Mouse (Mus musculus): Measurements from ENCODE around the gene Mapk8.
"Not testable (repeated sequence)": the region's sequence is repeated elsewhere in the genome, so short reads cannot be mapped to it uniquely, and the experiment has no call there.

DNA sequence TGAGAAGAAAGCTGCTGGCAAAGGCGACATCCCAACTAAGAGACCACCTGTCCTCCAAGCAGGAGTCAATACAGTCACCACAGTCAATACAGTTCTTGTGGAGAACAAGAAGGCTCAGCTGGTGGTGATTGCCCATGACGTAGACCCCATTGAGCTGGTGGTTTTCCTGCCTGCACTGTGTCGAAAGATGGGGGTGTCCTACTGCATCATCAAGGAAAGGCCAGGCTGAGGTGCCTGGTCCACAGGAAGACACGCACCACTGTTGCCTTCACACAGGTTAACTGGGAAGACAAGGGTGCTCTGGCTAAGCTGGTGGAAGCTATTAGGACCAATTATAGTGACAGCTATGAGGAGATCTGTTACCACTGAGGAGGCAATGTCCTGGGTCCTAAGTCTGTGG is 14.5 kb downstream of the Mapk8 start:
- TF ChIP-seq POLR2A (IDR thresholded peaks at IDR 0.05; ENCODE audit: insufficient read length, low read depth); USF1 (IDR thresholded peaks at IDR 0.05; ENCODE audit: low read depth); TCF12 (IDR thresholded peaks at IDR 0.05; ENCODE audit: insufficient read depth, poor library complexity, severe bottlenecking); MAX (IDR thresholded peaks at IDR 0.05; ENCODE audit: low read depth); MYOG (IDR thresholded peaks at IDR 0.05; ENCODE audit: control insufficient read depth in 1 of 3, insufficient read depth in 1 of 3, insufficient read length in 2 of 3, low read depth in 2 of 3); TCF3 (IDR thresholded peaks at IDR 0.05; ENCODE audit: insufficient read length, low read depth); POLR2AphosphoS2 (IDR thresholded peaks at IDR 0.05; ENCODE audit: insufficient read length, low read depth); MYOD1 (IDR thresholded peaks at IDR 0.05; ENCODE audit: control insufficient read depth in 1 of 3, insufficient read length in 2 of 3, low read depth in 2 of 3); CEBPB (IDR thresholded peaks at IDR 0.05; ENCODE audit: insufficient read depth, poor library complexity, severe bottlenecking); E2F4 (IDR thresholded peaks at IDR 0.05; ENCODE audit: insufficient read depth): not testable (repeated sequence)
